Mouse (Mus musculus) telencephalon, adult 2 months (tissue): ENCODE measurements around the gene Cyp2c23.

Source experiments
- DNase-seq: peaks from one replicate; pipeline ENCODE4 v3.0.0-alpha.2; 2011; ENCODE audit warnings: low read depth, low spot score

Gene Cyp2c23

GRCm38 (mm10) chr19:44024921-44025585, 4.0 kb downstream of the Cyp2c23 start:
- DNase-seq: no peak

GRCm38 (mm10) chr19:44023066-44023465, 5.9 kb downstream of the Cyp2c23 start:
- DNase-seq: no peak

GRCm38 (mm10) chr19:44021502-44021901, 7.5 kb downstream of the Cyp2c23 start:
- DNase-seq: no peak

DNA sequence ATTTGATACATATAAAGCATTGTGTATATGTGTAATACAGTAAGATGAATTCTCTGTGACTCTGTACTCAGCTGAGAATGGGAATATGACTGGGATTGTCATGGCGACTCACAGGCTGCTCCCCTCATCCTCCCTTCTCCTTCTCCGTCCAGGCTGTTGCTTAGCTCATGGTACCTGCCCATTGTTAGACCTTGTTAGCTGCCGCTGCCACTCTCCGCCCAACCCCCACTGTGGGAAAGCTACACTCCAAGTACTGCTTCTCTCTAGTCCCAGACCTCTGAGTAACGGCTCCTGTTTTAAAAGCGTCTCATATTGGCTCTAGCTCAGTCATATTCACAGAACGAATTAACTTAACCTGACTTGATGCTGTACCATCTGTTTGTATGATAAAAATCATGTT, 9.3 kb downstream of the Cyp2c23 start:
- DNase-seq: no peak

DNA sequence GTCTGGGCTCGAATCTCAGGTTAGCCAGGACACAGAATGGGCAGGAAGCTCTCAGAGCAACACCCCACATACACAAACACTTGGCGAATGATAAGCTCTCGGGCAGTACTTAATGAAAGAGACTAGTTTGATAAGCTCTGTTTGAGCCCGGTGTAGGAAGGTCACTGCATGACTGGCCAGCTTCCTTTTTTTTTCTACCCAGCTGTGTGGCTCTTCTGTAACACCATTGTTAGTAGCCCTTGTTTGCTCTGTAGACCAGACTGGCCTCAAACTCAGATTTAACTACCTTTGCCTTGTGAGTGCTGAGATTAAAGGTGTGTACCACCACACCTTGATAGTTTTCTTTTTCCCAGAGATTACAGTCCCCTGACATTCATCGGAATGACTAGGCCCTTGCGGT, 15.1 kb downstream of the Cyp2c23 start:
- no peak for DNase-seq

- no peak for DNase-seq
These were observed 20.2 kb downstream of the Cyp2c23 start for GRCm38 (mm10) chr19:44008784-44009183.

GRCm38 (mm10) chr19:44007186-44007585, 21.8 kb downstream of the Cyp2c23 start:
- peak; percentile 73 for DNase-seq

DNA sequence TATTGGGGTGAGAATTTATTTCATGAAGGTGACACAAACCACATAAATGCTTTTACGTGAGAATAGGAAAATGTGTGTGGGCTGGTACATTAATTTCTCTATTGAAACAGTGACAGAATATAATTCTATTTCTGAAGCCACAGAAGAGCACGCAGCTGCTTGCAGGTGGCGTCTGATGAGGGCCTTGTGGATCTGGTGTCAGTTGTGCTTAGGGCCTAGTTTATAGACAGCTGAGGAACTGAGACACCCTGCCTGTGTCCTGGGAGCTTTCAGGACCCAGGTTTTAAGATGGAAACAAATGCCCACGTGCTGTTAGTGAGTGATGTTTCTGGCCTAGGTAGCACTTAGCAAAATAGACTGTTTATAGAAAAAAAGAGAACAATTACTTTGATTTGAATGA, 24.0 kb downstream of the Cyp2c23 start:
- no peak for DNase-seq

GRCm38 (mm10) chr19:44004261-44004660, 24.7 kb downstream of the Cyp2c23 start:
- no peak for DNase-seq

DNA sequence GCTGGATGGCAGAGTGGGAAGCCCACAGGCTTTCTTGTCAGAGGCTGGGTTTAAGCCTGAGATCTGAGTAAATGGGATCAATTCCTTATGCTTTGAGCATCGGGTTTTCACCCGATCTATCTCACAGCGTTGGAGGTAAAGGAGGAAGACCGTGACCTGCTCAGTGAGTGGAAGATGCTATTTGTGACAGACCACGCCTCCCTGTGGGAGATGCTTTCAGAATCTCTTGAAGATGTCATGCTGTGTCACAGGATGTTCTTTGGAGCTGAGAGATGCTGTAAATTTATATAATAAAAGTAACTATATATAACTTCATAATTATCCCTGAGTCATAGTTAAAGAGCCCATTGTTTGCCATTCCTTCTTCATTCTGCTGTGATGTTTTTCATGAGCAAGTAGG, 28.3 kb downstream of the Cyp2c23 start:
- DNase-seq: peak; percentile 59

DNA sequence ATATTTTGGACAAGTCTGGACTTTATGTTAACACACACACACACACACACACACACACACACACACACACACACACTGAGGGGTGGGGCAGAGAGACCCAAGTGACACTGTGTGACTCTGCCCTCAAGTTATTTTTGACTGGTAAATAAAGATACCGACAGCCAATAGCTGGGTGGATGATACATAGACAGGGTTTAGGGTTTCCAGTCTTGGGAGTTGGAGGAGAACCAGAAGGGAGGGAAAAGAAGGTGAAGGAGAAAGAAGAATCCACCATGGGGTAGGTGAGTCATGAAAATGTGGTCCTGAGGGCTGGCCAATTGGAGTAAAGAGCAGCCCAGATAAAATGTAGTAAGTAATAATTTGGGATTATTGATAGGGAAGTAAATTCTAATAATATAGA, 28.9 kb downstream of the Cyp2c23 start:
- DNase-seq: no peak

- DNase-seq: no peak
These were observed 30.0 kb downstream of the Cyp2c23 start for GRCm38 (mm10) chr19:43998802-43999527.

GRCm38 (mm10) chr19:43998101-43998500, 30.9 kb downstream of the Cyp2c23 start:
- DNase-seq: peak; percentile 58

DNA sequence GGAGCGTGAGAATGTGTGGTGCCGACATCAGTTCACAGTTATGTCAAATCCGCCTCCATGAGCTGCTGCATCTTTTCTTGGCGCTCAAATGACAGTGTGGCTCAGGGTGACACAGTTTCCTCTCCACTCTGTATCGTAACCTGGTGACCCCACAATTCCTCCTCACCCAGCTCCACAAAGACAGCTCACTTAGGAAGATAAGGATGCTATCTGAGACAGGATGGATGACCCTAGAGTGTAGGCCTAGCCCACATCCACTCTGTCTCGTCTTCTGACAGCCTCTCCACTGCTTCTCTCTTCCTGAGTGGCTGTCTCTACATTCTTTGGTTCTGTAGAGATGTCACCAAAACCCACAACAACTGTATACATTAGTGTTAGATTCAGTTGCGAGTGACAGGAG, 33.6 kb downstream of the Cyp2c23 start:
- no peak for DNase-seq

DNA sequence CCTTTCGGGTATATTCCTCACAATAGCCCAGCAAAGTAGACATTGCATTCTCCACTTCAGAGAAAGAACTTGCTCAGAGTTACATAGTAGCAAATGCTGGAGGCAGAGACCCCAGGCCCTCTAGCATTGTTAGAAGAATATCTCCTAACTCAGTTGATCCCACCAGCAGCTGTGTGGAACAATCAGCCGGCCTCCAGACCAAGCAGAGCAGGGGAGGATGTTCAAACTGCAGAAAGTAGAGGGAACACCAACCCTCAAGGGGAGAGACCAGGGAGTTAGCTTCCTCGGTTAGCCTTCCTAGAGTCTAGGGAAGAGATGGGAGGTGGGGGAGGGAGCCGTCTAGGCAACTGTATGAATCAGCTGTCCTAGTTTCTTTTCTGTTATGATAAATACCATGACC, 36.5 kb downstream of the Cyp2c23 start:
- no peak for DNase-seq

DNA sequence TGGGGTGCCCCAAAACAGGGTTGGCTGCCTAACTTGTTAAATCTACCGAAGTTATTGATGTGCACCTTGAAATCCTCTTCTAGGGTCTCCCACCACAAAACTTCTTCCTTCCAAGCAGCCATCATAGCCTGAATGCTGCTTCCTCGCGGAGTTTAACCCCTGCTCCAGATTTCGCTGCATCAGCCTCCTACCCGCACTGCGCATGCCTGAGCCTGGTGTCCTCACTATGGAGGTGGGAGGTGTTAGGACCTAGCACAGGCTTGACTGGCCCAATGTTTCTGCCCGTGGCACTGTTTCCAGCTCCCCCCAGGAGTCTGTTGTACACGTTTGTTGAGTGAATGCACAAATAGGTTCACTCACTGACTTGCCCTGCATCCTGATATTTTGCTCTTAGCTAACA, 38.6 kb downstream of the Cyp2c23 start:
- no peak for DNase-seq

- DNase-seq: no peak
These were observed 42.8 kb downstream of the Cyp2c23 start, which contains the start of gene Cpn1 for GRCm38 (mm10) chr19:43986069-43986794. TSS of gene Cpn1 (minus strand) at chr19:43986556.

DNA sequence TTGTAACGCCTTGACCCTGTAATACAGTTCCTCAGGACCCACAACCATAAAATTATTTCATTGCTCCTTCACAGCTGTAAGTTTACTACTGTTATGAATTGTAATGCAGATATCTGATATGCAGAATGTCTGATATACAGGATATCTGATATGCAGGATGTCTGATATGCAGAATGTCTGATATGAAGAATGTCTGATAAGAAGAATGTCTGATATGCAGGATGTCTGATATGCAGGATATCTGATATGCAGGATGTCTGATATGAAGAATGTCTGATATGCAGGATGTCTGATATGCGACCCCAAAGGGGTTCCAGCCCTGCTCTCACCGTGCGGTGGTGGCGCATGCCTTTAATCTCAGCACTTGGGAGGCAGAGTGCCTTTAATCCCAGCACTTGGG, 47.0 kb downstream of the Cyp2c23 start:
- DNase-seq: no peak

GRCm38 (mm10) chr19:43980711-43981110, 48.3 kb downstream of the Cyp2c23 start:
- no peak for DNase-seq

DNA sequence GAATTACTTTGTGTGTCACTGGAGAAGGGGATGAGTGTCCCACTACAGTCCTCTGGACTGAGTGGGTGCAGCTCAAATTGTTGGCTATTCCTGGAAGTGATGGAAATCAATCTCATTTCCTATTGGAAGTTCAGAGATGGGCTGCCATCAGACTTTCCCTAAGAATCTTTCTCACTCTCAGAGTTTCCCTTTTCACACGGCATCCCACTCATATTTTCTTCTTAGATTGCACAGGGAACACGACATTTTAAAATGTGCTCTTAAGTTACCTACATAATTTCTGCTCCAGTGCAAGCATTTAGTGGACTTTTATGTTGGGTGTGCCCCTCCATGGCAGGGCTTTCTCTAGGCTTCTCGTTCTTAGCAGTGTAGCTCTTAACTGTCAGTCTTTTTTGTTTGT, 51.2 kb downstream of the Cyp2c23 start:
- DNase-seq: peak; percentile 42

GRCm38 (mm10) chr19:43976661-43977060, 52.3 kb downstream of the Cyp2c23 start:
- no peak for DNase-seq

DNA sequence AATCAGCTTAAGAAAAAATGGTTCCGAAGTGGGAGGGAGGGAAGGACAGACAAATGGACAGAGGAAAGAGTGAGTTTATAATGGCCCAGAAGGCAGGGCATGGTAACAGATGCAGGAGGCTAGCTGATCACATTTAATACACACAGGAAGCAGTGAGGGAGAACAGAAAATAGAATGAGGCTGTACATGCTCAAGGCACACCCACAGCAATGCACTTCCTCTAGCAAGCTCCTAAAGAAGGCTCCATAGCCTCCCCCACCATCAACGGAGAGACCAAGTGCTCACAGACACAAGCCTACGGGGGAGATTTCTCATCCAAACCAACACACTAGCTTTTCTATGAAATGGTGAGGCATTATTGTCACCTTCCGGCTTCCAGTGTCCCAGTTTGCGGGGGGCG, 54.8 kb downstream of the Cyp2c23 start:
- DNase-seq: no peak

DNA sequence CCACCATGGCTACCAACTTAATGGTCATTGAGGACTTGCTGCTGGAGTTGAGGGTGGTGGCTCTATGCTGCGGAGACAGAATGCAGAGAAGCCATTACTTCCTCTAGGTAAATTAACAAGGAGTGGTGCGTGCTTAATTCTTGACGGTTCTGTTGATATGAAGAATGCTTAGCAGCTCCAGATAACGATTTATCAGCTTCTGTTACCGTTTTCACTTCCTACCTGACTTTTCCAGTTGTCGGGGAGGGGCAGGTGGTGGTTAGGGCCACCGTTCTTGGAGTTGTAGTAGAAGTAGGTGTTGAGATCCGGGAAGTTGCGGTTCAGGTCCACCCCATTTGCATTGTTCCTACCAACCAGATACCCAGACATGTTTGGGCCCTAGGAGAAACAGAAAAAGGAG, 55.3 kb downstream of the Cyp2c23 start:
- DNase-seq: no peak
